Comparison of ENCODE assay signal across 8 mouse cellular contexts in genomic region chr4:118272258-118272657, GRCm38 (mm10). TPM values are rescaled to one million over a fixed set of nuclear protein-coding genes. Genes with fewer than 3 reads are reported as not detected.
DNase-seq lines count a peak whose midpoint lies in the region; ATAC-seq and TF ChIP-seq lines count a peak whose summit lies in the region.
"Had no signal": no experiment of that assay in that cellular context is flagged by ENCODE, and none has a peak within 500 bp of the region (broad histone marks: within the 10 kb centered on the region; RNA-seq: fewer than 3 reads in every experiment).

No protein-coding gene starts in this region.

- H3K4me3 ChIP-seq in E14TG2a.4 (replicated peaks; ENCODE audit: low read length) (peak overlapping the region; percentile 64), ES-Bruce4 (ENCODE audit: low read depth, low read length) (peak overlapping the region; percentile 38)
- no peak overlapping the region for H3K4me3 ChIP-seq in heart, embryonic 10.5 days
- no peak overlapping the region for H3K4me3 ChIP-seq in stomach, postnatal 0 days (ENCODE audit: low read depth, low read length)
- H3K4me3 ChIP-seq: liver, embryonic 15.5 days had no signal

- peak overlapping the region; percentile 99 for H3K27ac ChIP-seq in ES-Bruce4 (ENCODE audit: insufficient read depth, low read length)
- 0 out of 2 replicates have a peak overlapping the region, but pooled peaks have one; percentile 18 for H3K27ac ChIP-seq in heart, embryonic 10.5 days
- H3K27ac ChIP-seq in stomach, postnatal 0 days (replicated peaks) = peak overlapping the region; percentile 92
- H3K27ac ChIP-seq: liver, embryonic 15.5 days had no signal

- no peak for DNase-seq in heart, embryonic 10.5 days (ENCODE audit: low spot score)
- DNase-seq in kidney, postnatal 36 days = peak; percentile 95 to 97
- DNase-seq in stomach, postnatal 0 days (ENCODE audit: low spot score) = peak; percentile 92
- DNase-seq in frontal cortex, postnatal 36 days (ENCODE audit: low spot score in 2 of 2) = no peak
- no peak for DNase-seq in retina, postnatal 1 day

- H3K9ac ChIP-seq in ES-Bruce4 (ENCODE audit: low read depth, poor library complexity, severe bottlenecking) = 0 out of 2 replicates have a peak overlapping the region, but pooled peaks have one; percentile 9
- H3K9ac ChIP-seq in stomach, postnatal 0 days (ENCODE audit: low read length) = no peak overlapping the region; the same call in none of the 2 replicates
- H3K9ac ChIP-seq: liver, embryonic 15.5 days had no signal

- H3K27me3 ChIP-seq in E14TG2a.4 (ENCODE audit: insufficient read depth, low read length) = no peaks in the 10 kb centered on the region
- H3K27me3 ChIP-seq in ES-Bruce4 (ENCODE audit: control insufficient read depth, insufficient read depth, low read length, poor library complexity, severe bottlenecking) = no peaks in the 10 kb centered on the region
- H3K27me3 ChIP-seq in heart, embryonic 10.5 days (ENCODE audit: insufficient read depth, poor library complexity, severe bottlenecking) = no peaks in the 10 kb centered on the region
- no peaks in the 10 kb centered on the region for H3K27me3 ChIP-seq in stomach, postnatal 0 days (ENCODE audit: control insufficient read depth, insufficient read depth, low read length)
- H3K27me3 ChIP-seq: liver, embryonic 15.5 days had no signal

- TF ChIP-seq CTCF in E14TG2a.4 (conservative IDR thresholded peaks at IDR 0.05; ENCODE audit: low read length) = no peak
- no peak for TF ChIP-seq CTCF in ES-Bruce4 (IDR thresholded peaks at IDR 0.05; ENCODE audit: low read depth, low read length)
- TF ChIP-seq CTCF in stomach, postnatal 0 days (IDR thresholded peaks at IDR 0.05; ENCODE audit: low read depth) = no peak

- peak overlapping the region; percentile 18; the same call in 1 of the 2 replicates for H3K4me2 ChIP-seq in stomach, postnatal 0 days (replicated peaks; ENCODE audit: low read depth)
- H3K4me2 ChIP-seq: liver, embryonic 15.5 days had no signal

- H3K36me3 ChIP-seq in E14TG2a.4 (ENCODE audit: insufficient read depth, low read length) (peaks cover 82% of the 10 kb centered on the region), ES-Bruce4 (ENCODE audit: control insufficient read depth, insufficient read depth, low read length, poor library complexity, severe bottlenecking) (peaks cover 17% of the 10 kb centered on the region; the same call in 1 of the 2 replicates)
- H3K36me3 ChIP-seq in heart, embryonic 10.5 days = peaks cover 83% of the 10 kb centered on the region
- peaks cover 8% of the 10 kb centered on the region; the same call in 1 of the 2 replicates for H3K36me3 ChIP-seq in stomach, postnatal 0 days (ENCODE audit: control insufficient read depth, insufficient read depth, low read length)

- TF ChIP-seq EP300 in ES-Bruce4 (IDR thresholded peaks at IDR 0.05; ENCODE audit: insufficient read depth, low read depth, low read length) = peak; percentile 92
- peak; percentile 93 for TF ChIP-seq EP300 in stomach, postnatal 0 days (optimal IDR thresholded peaks at IDR 0.05)

- H3K9me3 ChIP-seq in E14TG2a.4 (ENCODE audit: low read length) (no peaks in the 10 kb centered on the region), ES-Bruce4 (replicated peaks; ENCODE audit: control insufficient read depth, insufficient read depth, low read length, poor library complexity, severe bottlenecking) (no peaks in the 10 kb centered on the region)
- H3K9me3 ChIP-seq in heart, embryonic 10.5 days = no peaks in the 10 kb centered on the region
- no peaks in the 10 kb centered on the region for H3K9me3 ChIP-seq in stomach, postnatal 0 days (ENCODE audit: control insufficient read depth, low read length)
- H3K9me3 ChIP-seq: liver, embryonic 15.5 days had no signal

- no peak for TF ChIP-seq POLR2A in ES-Bruce4 (IDR thresholded peaks at IDR 0.05; ENCODE audit: insufficient read depth, low read length)

- ATAC-seq in stomach, postnatal 0 days (ENCODE audit: low FRiP score, low TSS enrichment) = peak; percentile 85

- H3K4me1 ChIP-seq in E14TG2a.4 (replicated peaks; ENCODE audit: low read depth, low read length) = peaks cover 89% of the 10 kb centered on the region
- peaks cover 29% of the 10 kb centered on the region for H3K4me1 ChIP-seq in ES-Bruce4 (ENCODE audit: control insufficient read depth, insufficient read depth, low read length)
- peaks cover 85% of the 10 kb centered on the region for H3K4me1 ChIP-seq in heart, embryonic 10.5 days
- H3K4me1 ChIP-seq in stomach, postnatal 0 days (replicated peaks; ENCODE audit: control insufficient read depth, insufficient read depth) = peaks cover 14% of the 10 kb centered on the region

- WGBS in heart, embryonic 10.5 days = 59% methylated on average over 5 of the region's 5 CpGs
- 33% methylated on average over 5 of the region's 5 CpGs for WGBS in stomach, postnatal 0 days

RNA-seq across cellular contexts. Expression of gene Ptprf, which starts 18.9 kb away (rescaled TPM):
- polyA plus RNA-seq in ES-Bruce4 (2011; ENCODE audit: insufficient read depth, insufficient read length, low read depth, missing spikeins) = 194 and 216 TPM in 2 replicates
- 43.8 and 59.3 TPM in 2 replicates for polyA plus RNA-seq in heart, embryonic 10.5 days (2016; fragmentation: Nextera tagmentation; extraction: Ambion mirVana)
- polyA plus RNA-seq in stomach, postnatal 0 days (2015; fragmentation: Nextera tagmentation; extraction: Ambion mirVana) = 30.1 and 34.1 TPM in 2 replicates

Comparison
In these comparisons a context has a peak if more than half of its experiments do, and no peak if none do; other contexts are left out.
1. H3K4me3 ChIP-seq: peak in E14TG2a.4 (single experiment) and ES-Bruce4 (single experiment); none in heart, embryonic 10.5 days (single experiment) and stomach, postnatal 0 days (single experiment).
2. H3K27ac ChIP-seq: peak in every context shown above with its lines; median percentile 99 in ES-Bruce4; 92 in stomach, postnatal 0 days; 18 in heart, embryonic 10.5 days.
3. DNase-seq: peak in kidney, postnatal 36 days (2 of 2) and stomach, postnatal 0 days (single experiment); none in heart, embryonic 10.5 days (single experiment), frontal cortex, postnatal 36 days (0 of 2) and retina, postnatal 1 day (single experiment).